Mouse (Mus musculus): ENCODE measurements around the gene Rin2. TPM values are rescaled to one million over a fixed set of nuclear protein-coding genes. Genes with fewer than 3 reads are reported as not detected.
"Not testable (repeated sequence)": the region's sequence is repeated elsewhere in the genome, so short reads cannot be mapped to it uniquely, and the experiment has no call there.

Gene Rin2
- total RNA-seq, 2 experiments from 2014 or later, result 4.3 to 16.3 TPM

- ATAC-seq (replicated peaks; ENCODE audit: low FRiP score, poor library complexity, severe bottlenecking), result no peak
These were observed 7.9 kb downstream of the Rin2 start for GRCm38 (mm10) chr2:145682924-145683323.

- no peak for ATAC-seq (replicated peaks; ENCODE audit: low FRiP score, poor library complexity, severe bottlenecking)
These were observed 8.5 kb downstream of the Rin2 start for GRCm38 (mm10) chr2:145683536-145683935.

- no peak for ATAC-seq (replicated peaks; ENCODE audit: low FRiP score, poor library complexity, severe bottlenecking)
These were observed 9.1 kb downstream of the Rin2 start for GRCm38 (mm10) chr2:145684151-145684550.

DNA sequence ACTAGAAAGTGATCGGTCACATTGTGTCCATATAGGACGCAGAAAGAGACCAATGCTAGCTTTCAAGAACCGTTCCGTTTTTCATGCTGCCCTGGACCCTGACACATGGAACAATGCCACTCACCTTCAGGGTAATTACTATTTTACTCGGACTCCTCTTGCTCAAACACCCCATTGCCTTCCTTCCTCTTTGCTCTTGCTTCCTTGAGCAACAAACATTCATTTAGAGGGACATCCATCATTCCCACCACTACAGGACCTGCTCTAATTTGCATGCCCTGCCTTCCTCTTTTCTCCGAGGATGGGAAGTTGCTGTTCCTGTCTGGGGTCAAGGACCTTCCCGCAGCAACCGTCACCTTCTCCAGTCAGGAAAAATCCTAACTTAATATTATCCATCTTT, 9.9 kb downstream of the Rin2 start:
- no peak for ATAC-seq (replicated peaks; ENCODE audit: low FRiP score, poor library complexity, severe bottlenecking)

- ATAC-seq (replicated peaks; ENCODE audit: low FRiP score, poor library complexity, severe bottlenecking), result no peak
These were observed 11.0 kb downstream of the Rin2 start for GRCm38 (mm10) chr2:145686017-145686416.

- no peak for ATAC-seq (replicated peaks; ENCODE audit: low FRiP score, poor library complexity, severe bottlenecking)
These were observed 16.5 kb downstream of the Rin2 start for GRCm38 (mm10) chr2:145691367-145692009.

GRCm38 (mm10) chr2:145697160-145697559, 22.1 kb downstream of the Rin2 start:
- ATAC-seq (replicated peaks; ENCODE audit: low FRiP score, poor library complexity, severe bottlenecking), result no peak

- no peak for ATAC-seq (replicated peaks; ENCODE audit: low FRiP score, poor library complexity, severe bottlenecking)
These were observed 24.5 kb downstream of the Rin2 start for GRCm38 (mm10) chr2:145699414-145700071.

- no peak for ATAC-seq (replicated peaks; ENCODE audit: low FRiP score, poor library complexity, severe bottlenecking)
These were observed 25.4 kb downstream of the Rin2 start for GRCm38 (mm10) chr2:145700237-145700985.

DNA sequence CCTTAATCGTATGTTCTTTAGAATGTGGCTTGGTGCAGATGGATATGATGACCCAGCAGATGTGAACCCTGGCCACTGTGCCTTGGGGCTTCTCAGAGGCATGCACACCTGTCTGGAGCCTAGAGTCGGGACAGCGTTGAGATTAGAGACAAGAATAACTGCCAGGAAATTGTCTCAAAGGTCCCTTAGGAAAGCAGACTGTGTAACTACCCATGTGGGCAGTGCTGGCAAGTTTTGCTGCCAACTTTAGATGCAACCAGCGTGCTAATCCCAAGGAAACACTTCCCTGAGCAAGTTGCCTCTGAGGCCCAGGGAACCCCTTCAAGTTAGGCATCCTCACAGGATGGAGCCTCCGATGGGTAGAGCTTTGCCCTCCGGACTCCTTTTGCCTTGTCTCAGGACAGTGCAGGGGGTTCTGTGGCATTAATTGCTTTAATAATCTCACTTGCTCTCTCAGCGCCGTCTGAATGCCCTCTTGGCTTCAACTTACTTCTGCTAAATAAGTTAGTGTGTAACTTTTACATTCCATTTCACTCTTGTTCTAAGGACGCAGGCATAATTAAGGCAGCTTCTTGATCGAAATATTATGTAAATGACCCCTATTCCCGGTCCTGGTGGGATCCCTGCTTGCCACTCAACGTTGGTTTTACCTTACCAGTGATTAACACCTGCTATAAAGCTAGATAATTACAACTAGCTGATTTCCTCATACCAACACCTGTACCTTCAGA, 26.8 kb downstream of the Rin2 start:
- no peak for ATAC-seq (replicated peaks; ENCODE audit: low FRiP score, poor library complexity, severe bottlenecking)

DNA sequence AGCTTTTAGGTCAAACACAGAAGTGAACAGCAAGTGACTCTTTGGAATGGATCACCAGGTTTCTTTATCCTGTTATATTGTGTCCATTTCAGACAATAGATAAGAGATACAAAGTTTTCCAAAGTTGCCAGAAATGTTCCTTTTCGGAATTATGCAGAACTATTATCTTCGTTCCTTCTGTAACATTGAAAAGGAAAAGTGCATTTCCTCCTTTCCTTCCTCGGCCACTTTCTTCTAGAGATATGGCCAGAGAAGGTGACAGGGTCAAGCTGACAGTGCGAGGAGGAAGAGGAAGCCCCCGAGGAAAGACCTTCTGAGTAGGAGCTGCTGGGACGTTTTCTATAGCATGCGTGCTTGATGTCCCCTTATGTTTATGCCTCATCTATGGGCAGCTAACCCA, 29.7 kb downstream of the Rin2 start:
- ATAC-seq (replicated peaks; ENCODE audit: low FRiP score, poor library complexity, severe bottlenecking), result no peak

DNA sequence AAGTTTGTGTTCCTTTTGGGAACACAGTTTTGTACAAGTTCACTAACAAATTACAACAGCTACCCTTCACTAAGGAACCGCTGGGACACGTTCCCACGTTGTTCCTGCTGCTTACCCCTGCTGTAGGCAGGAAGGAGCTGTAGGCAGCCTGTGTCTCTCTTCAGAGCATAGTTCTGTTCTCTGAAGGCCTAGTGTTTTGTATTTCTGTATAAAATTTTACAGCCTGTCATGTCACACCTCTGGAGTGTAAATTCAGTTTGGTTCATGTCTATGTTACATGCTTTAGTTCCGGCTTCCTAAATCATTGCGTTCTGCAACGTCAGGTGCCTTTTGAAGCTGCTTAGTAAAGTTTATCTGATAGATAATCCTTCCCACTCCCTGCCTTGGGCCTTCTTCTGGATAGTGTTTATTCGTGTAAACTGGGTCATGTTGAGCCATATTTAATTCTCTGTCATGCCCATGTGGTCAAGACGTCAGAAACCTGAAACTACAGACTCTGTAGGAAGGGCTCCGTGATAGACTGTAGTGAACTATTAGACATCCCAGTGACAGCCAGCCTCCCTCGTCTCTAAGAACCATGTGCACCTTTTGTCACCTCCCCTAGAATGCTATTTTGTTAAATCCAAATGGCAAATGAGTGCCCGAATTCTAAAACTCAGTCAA, 34.8 kb downstream of the Rin2 start:
- ATAC-seq (replicated peaks; ENCODE audit: low FRiP score, poor library complexity, severe bottlenecking), result no peak

DNA sequence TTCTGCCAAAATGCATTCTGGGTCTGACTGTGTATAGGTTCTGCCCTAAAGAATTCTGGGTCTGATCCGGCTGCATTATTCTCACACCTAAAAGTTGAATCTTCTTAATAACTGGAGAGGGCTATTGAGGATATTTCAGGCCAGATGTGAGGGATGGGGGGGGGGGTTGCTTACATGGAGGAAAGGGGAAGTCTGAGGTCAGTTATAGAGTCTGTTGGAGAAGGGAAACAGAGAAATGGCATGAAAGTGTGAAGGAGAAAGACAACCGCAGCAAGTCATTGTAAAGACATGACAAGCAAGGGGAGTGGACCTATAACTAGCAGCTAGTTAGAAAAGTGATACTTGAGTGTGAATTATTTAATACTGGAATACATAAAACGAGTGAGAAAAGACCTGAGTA, 36.5 kb downstream of the Rin2 start:
- no peak for ATAC-seq (replicated peaks; ENCODE audit: low FRiP score, poor library complexity, severe bottlenecking)

GRCm38 (mm10) chr2:145712026-145712425, 37.0 kb downstream of the Rin2 start:
- ATAC-seq (replicated peaks; ENCODE audit: low FRiP score, poor library complexity, severe bottlenecking), result no peak

GRCm38 (mm10) chr2:145717539-145717938, 42.5 kb downstream of the Rin2 start:
- ATAC-seq (replicated peaks; ENCODE audit: low FRiP score, poor library complexity, severe bottlenecking), result no peak

- ATAC-seq (replicated peaks; ENCODE audit: low FRiP score, poor library complexity, severe bottlenecking), result no peak
These were observed 43.7 kb downstream of the Rin2 start for GRCm38 (mm10) chr2:145718624-145719183.

DNA sequence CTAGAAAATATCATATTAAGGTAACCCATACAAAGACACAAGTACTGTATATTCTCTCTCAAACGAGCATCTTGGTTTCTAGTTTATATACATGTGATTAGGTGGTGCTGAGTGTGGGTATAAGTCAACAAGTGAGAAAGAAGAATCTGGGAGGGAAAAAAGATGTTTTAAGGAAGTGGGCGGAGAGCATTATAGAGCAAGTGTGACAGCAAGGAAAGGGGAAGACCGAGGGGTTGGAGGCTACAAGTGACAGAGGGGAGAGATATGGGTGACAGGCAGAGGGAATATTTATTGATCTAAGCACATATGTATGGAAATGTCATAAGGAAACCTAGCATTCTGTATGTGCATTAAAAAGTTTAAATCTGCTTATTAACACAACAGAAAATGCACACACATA, 45.1 kb downstream of the Rin2 start:
- ATAC-seq (replicated peaks; ENCODE audit: low FRiP score, poor library complexity, severe bottlenecking), result no peak

DNA sequence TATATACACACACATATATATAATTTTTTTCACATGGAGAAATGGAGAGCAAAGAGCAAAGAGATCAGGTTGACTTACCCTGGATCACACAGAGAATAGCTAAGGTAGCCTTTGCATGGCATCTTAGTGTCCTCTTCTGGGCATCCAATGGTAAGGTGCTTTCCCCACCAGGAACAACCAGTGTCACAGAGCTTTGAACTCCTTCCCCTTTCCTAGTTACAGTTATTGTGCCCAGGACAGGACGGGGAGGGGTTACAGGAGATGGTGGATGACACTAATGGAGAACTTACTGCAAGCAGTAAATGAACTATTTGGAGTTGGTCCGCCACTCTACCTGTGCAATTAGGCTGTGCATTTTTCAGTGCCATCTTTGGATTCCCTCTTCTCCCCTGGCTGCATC, 45.7 kb downstream of the Rin2 start:
- ATAC-seq (replicated peaks; ENCODE audit: low FRiP score, poor library complexity, severe bottlenecking), result no peak

GRCm38 (mm10) chr2:145722304-145722703, 47.3 kb downstream of the Rin2 start:
- not testable (repeated sequence) for ATAC-seq (replicated peaks; ENCODE audit: low FRiP score, poor library complexity, severe bottlenecking)

- no peak for ATAC-seq (replicated peaks; ENCODE audit: low FRiP score, poor library complexity, severe bottlenecking)
These were observed 49.3 kb downstream of the Rin2 start for GRCm38 (mm10) chr2:145724288-145724687.
